ENCODE assay signal across 12 mouse cellular contexts in genomic region chr17:48418174-48418573, GRCm38 (mm10). TPM values are rescaled to one million over a fixed set of nuclear protein-coding genes. Genes with fewer than 3 reads are reported as not detected.
DNase-seq lines count a peak whose midpoint lies in the region; ATAC-seq and TF ChIP-seq lines count a peak whose summit lies in the region.
"Had no signal": no experiment of that assay in that cellular context is flagged by ENCODE, and none has a peak within 500 bp of the region (broad histone marks: within the 10 kb centered on the region; RNA-seq: fewer than 3 reads in every experiment).

No protein-coding gene starts in this region.

- H3K4me3 ChIP-seq in left cerebral cortex, adult 2 months = no peak overlapping the region
- no peak overlapping the region; the same call in 1 of the 2 replicates for H3K4me3 ChIP-seq in heart, embryonic 12.5 days
- peak overlapping the region; percentile 22 for H3K4me3 ChIP-seq in small intestine, adult 2 months (ENCODE audit: low read depth, low read length)
- H3K4me3 ChIP-seq in forebrain, embryonic 13.5 days = no peak overlapping the region
- H3K4me3 ChIP-seq: forebrain, embryonic 12.5 days; neural tube, embryonic 12.5 days had no signal

- WGBS in heart, embryonic 12.5 days = 29% methylated on average over 7 of the region's 7 CpGs
- 17% methylated on average over 7 of the region's 7 CpGs for WGBS in small intestine, adult 2 months
- 91% methylated on average over 7 of the region's 7 CpGs for WGBS in forebrain, embryonic 13.5 days

- peak overlapping the region; percentile 44 for H3K4me2 ChIP-seq in heart, embryonic 12.5 days
- no peak overlapping the region for H3K4me2 ChIP-seq in forebrain, embryonic 13.5 days
- H3K4me2 ChIP-seq: forebrain, embryonic 12.5 days; neural tube, embryonic 12.5 days had no signal

- no peaks in the 10 kb centered on the region for H3K9me3 ChIP-seq in heart, embryonic 12.5 days (replicated peaks)
- H3K9me3 ChIP-seq in forebrain, embryonic 13.5 days (replicated peaks) = no peaks in the 10 kb centered on the region
- H3K9me3 ChIP-seq: forebrain, embryonic 12.5 days; neural tube, embryonic 12.5 days had no signal

- H3K27me3 ChIP-seq in heart, embryonic 12.5 days (replicated peaks) = no peaks in the 10 kb centered on the region
- H3K27me3 ChIP-seq in small intestine, adult 2 months (ENCODE audit: control insufficient read depth, insufficient read depth, low read length) = no peaks in the 10 kb centered on the region
- H3K27me3 ChIP-seq in forebrain, embryonic 13.5 days = no peaks in the 10 kb centered on the region
- H3K27me3 ChIP-seq: forebrain, embryonic 12.5 days; neural tube, embryonic 12.5 days had no signal

- H3K36me3 ChIP-seq in heart, embryonic 12.5 days = peaks cover 86% of the 10 kb centered on the region
- H3K36me3 ChIP-seq in small intestine, adult 2 months (ENCODE audit: control insufficient read depth, insufficient read depth, low read length) = peaks cover 27% of the 10 kb centered on the region
- H3K36me3 ChIP-seq in forebrain, embryonic 13.5 days (ENCODE audit: poor library complexity, severe bottlenecking) = peaks cover 46% of the 10 kb centered on the region

- TF ChIP-seq POLR2A in small intestine, adult 2 months (IDR thresholded peaks at IDR 0.05; ENCODE audit: low read depth, low read length) = no peak

- DNase-seq in left cerebral cortex, postnatal 14 days (ENCODE audit: low spot score in 2 of 2) = peak; percentile 26
- DNase-seq in left cerebral cortex, adult 2 months (ENCODE audit: extremely low spot score in 1 of 2, low spot score in 2 of 2) = no peak
- DNase-seq in kidney, postnatal 14 days = peak; percentile 64
- DNase-seq in adrenal gland, postnatal 4 days (ENCODE audit: low spot score in 2 of 2) = no peak
- DNase-seq in gastrocnemius, postnatal 14 days = no peak
- DNase-seq: thymus, adult 18-20 months had no signal

- H3K4me1 ChIP-seq in heart, embryonic 12.5 days (replicated peaks) = peaks cover 26% of the 10 kb centered on the region
- peaks cover 16% of the 10 kb centered on the region; the same call in 1 of the 2 replicates for H3K4me1 ChIP-seq in small intestine, adult 2 months (ENCODE audit: control insufficient read depth, insufficient read depth, insufficient read length, low read length)
- peaks cover 10% of the 10 kb centered on the region for H3K4me1 ChIP-seq in forebrain, embryonic 13.5 days
- H3K4me1 ChIP-seq: forebrain, embryonic 12.5 days; neural tube, embryonic 12.5 days had no signal

- peak; percentile 43; the same call in 1 of the 2 replicates for ATAC-seq in heart, embryonic 12.5 days (ENCODE audit: insufficient number of reproducible peaks, low FRiP score)
- no peak for ATAC-seq in forebrain, embryonic 13.5 days

- H3K9ac ChIP-seq in heart, embryonic 12.5 days = peak overlapping the region; percentile 53
- H3K9ac ChIP-seq in forebrain, embryonic 13.5 days = no peak overlapping the region
- H3K9ac ChIP-seq: forebrain, embryonic 12.5 days; neural tube, embryonic 12.5 days had no signal

- intact Hi-C loops in left cerebral cortex, postnatal 14 days (cut with DNase I) = loop anchor here (5.0 to 10.0 kb wide), 2 partner anchors 987 to 1479 kb away; no protein-coding TSS in a partner anchor
- intact Hi-C loops in left cerebral cortex, adult 2 months (cut with DNase I) = loop anchor here (5.0 to 10.0 kb wide), 3 partner anchors 667 to 1477 kb away; no protein-coding TSS in a partner anchor
- intact Hi-C loops in gastrocnemius, postnatal 14 days (cut with DNase I; ENCODE audit: low total_unique reads) = no loop called here

- no peak for TF ChIP-seq CTCF in left cerebral cortex, adult 2 months (IDR thresholded peaks at IDR 0.05)
- no peak for TF ChIP-seq CTCF in small intestine, adult 2 months (IDR thresholded peaks at IDR 0.05; ENCODE audit: extremely low read depth, insufficient read length, insufficient replicate concordance, low read depth, low read length)

- H3K27ac ChIP-seq in left cerebral cortex, adult 2 months = no peak overlapping the region
- peak overlapping the region; percentile 72 for H3K27ac ChIP-seq in heart, embryonic 12.5 days (ENCODE audit: poor library complexity, severe bottlenecking)
- peak overlapping the region; percentile 97 for H3K27ac ChIP-seq in small intestine, adult 2 months (ENCODE audit: insufficient read depth, low read depth, low read length)
- H3K27ac ChIP-seq in forebrain, embryonic 13.5 days = no peak overlapping the region
- H3K27ac ChIP-seq: forebrain, embryonic 12.5 days; neural tube, embryonic 12.5 days had no signal

RNA-seq across cellular contexts. Expression of gene Oard1, which starts 8.4 kb away (rescaled TPM):
- 1 to 10 TPM; 9.4 to 9.7 TPM for total RNA-seq in left cerebral cortex, postnatal 14 days (2021)
- 10 to 100 TPM; 10.0 to 10.4 TPM for total RNA-seq in left cerebral cortex, adult 2 months (2021)
- 43.6 and 45.4 TPM in 2 replicates for polyA plus RNA-seq in heart, embryonic 12.5 days (2016; fragmentation: Nextera tagmentation; extraction: Ambion mirVana)
- polyA plus RNA-seq in small intestine, adult 2 months (2012; rRNA removed) = 3.5 and 4.1 TPM in 2 replicates
- 10 to 100 TPM; 25.6 to 26.9 TPM for total RNA-seq in adrenal gland, postnatal 4 days (2021)
- total RNA-seq in gastrocnemius, postnatal 14 days (2021) = 1 to 10 TPM; 7.4 to 8.3 TPM
- 74.4 and 85.8 TPM in 2 replicates for polyA plus RNA-seq in forebrain, embryonic 13.5 days (2015; fragmentation: Nextera tagmentation; extraction: Ambion mirVana)

RNA-seq across cellular contexts. Expression of gene Nfya, which starts 8.5 kb away (rescaled TPM):
- 10 to 100 TPM; 31.5 to 33.3 TPM for total RNA-seq in left cerebral cortex, postnatal 14 days (2021)
- 10 to 100 TPM; 24.3 to 24.9 TPM for total RNA-seq in left cerebral cortex, adult 2 months (2021)
- polyA plus RNA-seq in heart, embryonic 12.5 days (2016; fragmentation: Nextera tagmentation; extraction: Ambion mirVana) = 13.7 and 14.0 TPM in 2 replicates
- polyA plus RNA-seq in small intestine, adult 2 months (2012; rRNA removed) = 36.2 and 36.4 TPM in 2 replicates
- 10 to 100 TPM; 28.3 to 35.4 TPM for total RNA-seq in adrenal gland, postnatal 4 days (2021)
- 1 to 10 TPM; 9.1 to 9.3 TPM for total RNA-seq in gastrocnemius, postnatal 14 days (2021)
- 14.8 and 17.8 TPM in 2 replicates for polyA plus RNA-seq in forebrain, embryonic 13.5 days (2015; fragmentation: Nextera tagmentation; extraction: Ambion mirVana)

RNA-seq across cellular contexts. Expression of gene Apobec2, which starts 14.6 kb away (rescaled TPM):
- under 1 TPM in 1 of 2 experiments, not detected in 1; 0.32 TPM for total RNA-seq in left cerebral cortex, postnatal 14 days (2021)
- not detected for total RNA-seq in left cerebral cortex, adult 2 months (2021)
- polyA plus RNA-seq in heart, embryonic 12.5 days (2016; fragmentation: Nextera tagmentation; extraction: Ambion mirVana) = 199 and 207 TPM in 2 replicates
- polyA plus RNA-seq in small intestine, adult 2 months (2012; rRNA removed) = 0.25 and 1.2 TPM in 2 replicates
- total RNA-seq in adrenal gland, postnatal 4 days (2021) = 10 to 100 TPM in 1 of 2 experiments, 1 to 10 TPM in 1; 7.6 to 24.5 TPM
- total RNA-seq in gastrocnemius, postnatal 14 days (2021) = 100 to 1,000 TPM; 589 to 629 TPM
- 0.72 and 0.81 TPM in 2 replicates for polyA plus RNA-seq in forebrain, embryonic 13.5 days (2015; fragmentation: Nextera tagmentation; extraction: Ambion mirVana)
- total RNA-seq: left cerebral cortex, postnatal 25 days had no signal

RNA-seq across cellular contexts. Expression of gene Tspo2, which starts 33.1 kb away (rescaled TPM):
- under 1 TPM; 0.36 to 0.46 TPM for total RNA-seq in left cerebral cortex, postnatal 14 days (2021)
- not detected for total RNA-seq in left cerebral cortex, adult 2 months (2021)
- polyA plus RNA-seq in heart, embryonic 12.5 days (2016; fragmentation: Nextera tagmentation; extraction: Ambion mirVana) = 4.5 and 5.7 TPM in 2 replicates
- polyA plus RNA-seq in small intestine, adult 2 months (2012; rRNA removed) = 2.6 and 9.6 TPM in 2 replicates
- 1 to 10 TPM; 2.8 to 5.5 TPM for total RNA-seq in adrenal gland, postnatal 4 days (2021)
- under 1 TPM; 0.44 to 0.72 TPM for total RNA-seq in gastrocnemius, postnatal 14 days (2021)
- 1.7 and 2.4 TPM in 2 replicates for polyA plus RNA-seq in forebrain, embryonic 13.5 days (2015; fragmentation: Nextera tagmentation; extraction: Ambion mirVana)
- total RNA-seq: left cerebral cortex, postnatal 25 days had no signal

RNA-seq across cellular contexts. Expression of gene Unc5cl, which starts 36.5 kb away (rescaled TPM):
- under 1 TPM in 1 of 2 experiments, not detected in 1; 0.34 TPM for total RNA-seq in left cerebral cortex, postnatal 14 days (2021)
- under 1 TPM in 1 of 2 experiments, not detected in 1; 0.30 TPM for total RNA-seq in left cerebral cortex, adult 2 months (2021)
- polyA plus RNA-seq in heart, embryonic 12.5 days (2016; fragmentation: Nextera tagmentation; extraction: Ambion mirVana) = 0.09 and 0.36 TPM in 2 replicates
- 52.1 and 88.3 TPM in 2 replicates for polyA plus RNA-seq in small intestine, adult 2 months (2012; rRNA removed)
- 1 to 10 TPM in 1 of 2 experiments, not detected in 1; 1.3 TPM for total RNA-seq in adrenal gland, postnatal 4 days (2021)
- total RNA-seq in gastrocnemius, postnatal 14 days (2021) = not detected
- polyA plus RNA-seq in forebrain, embryonic 13.5 days (2015; fragmentation: Nextera tagmentation; extraction: Ambion mirVana) = 0.15 and 0.37 TPM in 2 replicates
- polyA plus RNA-seq: neural tube, embryonic 12.5 days had no signal

Comparison
In these comparisons a context has a peak if more than half of its experiments do, and no peak if none do; other contexts are left out.
1. DNase-seq: peak in left cerebral cortex, postnatal 14 days (2 of 2) and kidney, postnatal 14 days (single experiment); none in left cerebral cortex, adult 2 months (0 of 2), adrenal gland, postnatal 4 days (0 of 2) and gastrocnemius, postnatal 14 days (single experiment).
2. H3K27ac ChIP-seq: peak in heart, embryonic 12.5 days (single experiment) and small intestine, adult 2 months (single experiment); none in left cerebral cortex, adult 2 months (single experiment) and forebrain, embryonic 13.5 days (single experiment).
3. RNA of gene Apobec2, which starts 14.6 kb away (total RNA-seq): 589 to 629 TPM in gastrocnemius, postnatal 14 days; 7.6 to 24.5 TPM in adrenal gland, postnatal 4 days, 0.32 TPM in left cerebral cortex, postnatal 14 days and not detected in left cerebral cortex, adult 2 months; every median in the first group is over 10 times any median in the second.